Mouse (Mus musculus) left cerebral cortex, postnatal 4 days (tissue): ENCODE data around the gene Lyzl4. TPM values are rescaled to one million over a fixed set of nuclear protein-coding genes. Genes with fewer than 3 reads are reported as not detected.
"Not testable (repeated sequence)": the region's sequence is repeated elsewhere in the genome, so short reads cannot be mapped to it uniquely, and the experiment has no call there.

Experiments
- DNase-seq: peaks from one replicate; pipeline ENCODE4 v3.0.0-alpha.2; 2022
- intact Hi-C: fragments of 180-260 bp; cut with DNase I; formaldehyde crosslinking; loops from one replicate; pipeline ENCODE4 v1.15.1; 2025
- total RNA-seq, 2 experiments: library from RNA; stranded (reverse); gene quantifications; 2 replicates each; pipeline ENCODE4 v1.2.3; 2021

Lyzl4 gene
- total RNA-seq, 2 experiments from 2014 or later: 0.42 to 0.98 TPM

DNA sequence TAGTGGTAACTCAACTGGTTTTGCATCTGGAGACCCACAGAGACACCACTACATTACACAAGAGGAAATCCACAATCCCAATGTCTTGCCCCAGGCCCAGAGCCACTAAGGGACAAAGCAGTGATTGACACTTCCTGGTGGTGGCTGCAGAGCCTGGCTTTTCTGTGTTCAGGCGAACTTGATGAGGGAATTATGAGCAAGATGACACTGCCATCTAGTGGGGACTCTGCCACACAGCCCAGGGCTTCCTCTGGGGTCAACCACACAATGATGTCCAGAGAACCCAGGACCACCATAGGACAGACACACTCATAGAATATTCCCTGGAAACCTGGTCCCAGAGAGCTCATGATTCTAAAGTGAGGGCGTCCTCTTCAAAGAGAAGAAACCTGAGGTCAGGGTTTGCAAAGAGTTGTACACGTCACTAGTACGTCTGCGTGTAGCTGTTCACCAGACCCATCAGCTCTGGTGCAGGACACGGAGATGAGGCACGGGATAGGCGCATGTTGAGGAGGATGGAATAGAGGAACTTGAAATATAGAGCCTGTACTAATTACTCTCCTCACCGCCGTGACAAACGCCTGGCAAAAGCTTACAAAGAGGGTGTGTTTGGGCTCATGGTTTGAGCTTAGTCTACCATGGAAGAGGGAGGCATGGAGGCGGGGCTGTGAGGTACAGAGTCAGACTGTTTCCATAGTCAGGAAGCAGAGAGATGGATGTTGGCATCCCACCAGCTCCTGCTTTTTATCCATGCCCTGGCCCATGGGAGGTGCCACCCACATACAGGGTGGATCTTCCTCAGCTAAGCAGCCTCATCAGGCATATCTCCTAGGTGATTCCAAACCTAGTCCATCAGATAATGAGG is 36.2 kb downstream of the Lyzl4 start:
- peak; percentile 86 for DNase-seq
- intact Hi-C loops: loop anchor here (1.0 to 10.0 kb wide), 2 partner anchors 126 to 221 kb away; no protein-coding TSS in a partner anchor

DNA sequence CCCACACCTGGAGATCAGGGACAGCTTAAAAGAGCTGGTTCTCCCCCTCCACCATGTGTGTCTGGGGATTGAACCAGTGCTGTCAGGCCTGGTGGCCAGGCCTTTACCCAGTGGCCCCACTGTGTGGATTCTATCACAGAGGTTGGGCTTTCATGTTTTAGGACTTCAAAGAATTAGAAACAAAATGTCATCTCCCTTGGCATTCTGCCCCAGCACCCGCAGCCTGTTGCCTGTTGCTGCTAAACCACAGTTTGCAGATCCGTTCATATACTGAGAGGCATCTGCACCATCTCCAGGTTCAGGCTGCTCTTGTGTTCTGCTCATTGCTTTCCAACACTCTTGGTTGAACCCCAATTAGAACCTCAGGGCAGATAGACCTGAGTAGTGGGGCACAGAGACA is 39.5 kb downstream of the Lyzl4 start:
- intact Hi-C loops: loop anchor here (5.0 to 10.0 kb wide), 2 partner anchors 110 to 218 kb away; no protein-coding TSS in a partner anchor
- DNase-seq: no peak

DNA sequence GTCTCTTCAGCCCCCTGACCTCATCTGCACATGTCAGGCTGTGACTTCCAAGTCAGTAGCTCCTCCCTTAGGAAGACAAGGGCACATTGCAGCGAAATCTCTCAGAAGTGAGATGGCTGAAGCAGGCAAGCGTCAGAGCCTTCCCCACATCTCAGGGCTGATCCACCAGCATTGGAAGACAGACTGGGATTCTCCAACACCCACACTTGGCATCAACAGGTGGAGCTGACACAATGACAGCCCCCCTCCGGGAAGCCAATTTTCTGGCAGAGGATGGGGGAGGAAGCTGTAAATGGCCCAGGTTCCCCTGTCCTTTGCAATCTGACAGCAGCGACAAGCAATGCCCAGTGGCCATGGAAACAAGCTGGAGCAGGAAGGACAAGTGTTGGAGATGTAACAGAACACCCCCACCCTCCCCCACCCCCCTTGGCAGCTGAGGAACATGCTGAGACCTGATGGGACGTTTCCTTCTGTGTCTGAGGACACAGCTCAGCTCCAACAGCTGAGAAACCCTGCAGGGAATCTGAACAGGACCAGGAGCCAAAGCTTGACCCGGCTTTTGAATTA is 41.0 kb downstream of the Lyzl4 start:
- DNase-seq: peak; percentile 72
- intact Hi-C loops: loop anchor here (5.0 to 10.0 kb wide), 2 partner anchors 109 to 216 kb away; no protein-coding TSS in a partner anchor

DNA sequence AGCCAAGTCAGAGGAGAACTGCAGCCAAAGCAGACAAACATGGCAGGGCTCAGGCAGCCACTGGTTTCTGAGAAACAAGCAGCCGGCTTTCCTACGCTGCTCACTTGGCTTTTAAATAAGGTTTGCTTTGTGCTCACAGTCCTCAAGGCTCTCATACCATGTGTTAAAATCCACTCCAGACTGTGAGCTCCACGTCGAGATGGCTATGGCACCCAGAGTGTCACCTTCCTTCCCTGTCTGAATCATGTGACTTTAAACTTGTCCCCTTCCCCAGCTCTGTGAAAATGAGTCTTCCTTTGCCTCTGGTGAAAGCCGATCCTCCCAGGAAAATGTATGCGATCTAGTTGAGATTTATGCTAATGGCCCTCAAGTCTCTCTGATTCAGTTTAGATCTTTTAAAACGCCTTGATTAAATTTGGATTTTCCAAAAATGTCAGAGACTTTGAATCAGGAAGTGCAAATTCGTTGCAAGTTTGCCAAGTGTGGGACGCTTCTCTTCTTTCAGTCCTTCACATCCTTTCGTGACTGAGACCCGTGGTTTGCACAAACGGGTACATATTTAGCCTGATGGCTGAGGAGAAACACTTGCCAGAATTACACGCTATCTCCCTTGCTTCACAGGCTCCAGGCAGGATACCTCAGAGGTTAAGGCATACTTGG is 41.6 kb downstream of the Lyzl4 start:
- intact Hi-C loops: loop anchor here (5.0 to 10.0 kb wide), 2 partner anchors 108 to 216 kb away; no protein-coding TSS in a partner anchor
- DNase-seq: no peak

DNA sequence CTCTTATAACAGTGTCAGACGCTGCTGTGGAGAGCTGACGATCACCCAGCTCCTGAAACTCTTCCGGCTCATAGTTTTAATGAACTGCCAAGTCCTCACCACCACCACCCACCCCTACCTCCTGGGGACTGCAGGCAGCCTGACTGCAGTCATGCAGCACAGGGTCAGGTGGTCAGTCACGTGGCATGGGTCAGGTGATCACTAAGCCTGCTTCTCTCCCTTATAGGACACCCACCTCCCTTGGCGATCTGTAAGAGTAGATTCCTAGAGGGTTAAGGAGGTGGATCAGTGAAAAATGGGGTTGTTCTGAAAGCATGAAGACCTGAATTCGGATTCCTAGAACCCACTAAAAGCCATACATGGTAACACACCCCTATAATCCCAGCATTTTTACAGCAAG is 42.3 kb downstream of the Lyzl4 start:
- DNase-seq: no peak
- intact Hi-C loops: no loop called here

DNA sequence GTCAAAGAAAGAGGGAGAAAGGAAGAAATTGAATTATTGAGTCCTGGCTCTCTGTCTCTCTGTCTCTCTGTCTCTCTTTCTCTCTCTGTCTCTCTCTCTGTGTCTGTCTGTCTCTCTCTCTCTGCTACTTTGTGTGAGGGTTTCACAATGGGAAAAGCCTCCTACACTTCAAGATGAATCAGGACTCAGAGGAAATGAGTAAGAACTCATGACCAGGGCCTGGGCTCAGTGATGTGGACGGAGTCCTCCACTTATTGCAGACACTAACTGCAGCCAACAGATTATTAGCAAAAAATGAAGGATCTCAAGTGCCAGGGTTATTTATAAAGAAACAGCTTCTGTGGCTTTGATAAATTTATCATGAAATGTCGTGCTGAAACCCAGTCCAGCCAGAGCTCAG is 43.8 kb downstream of the Lyzl4 start:
- intact Hi-C loops: no loop called here

DNA sequence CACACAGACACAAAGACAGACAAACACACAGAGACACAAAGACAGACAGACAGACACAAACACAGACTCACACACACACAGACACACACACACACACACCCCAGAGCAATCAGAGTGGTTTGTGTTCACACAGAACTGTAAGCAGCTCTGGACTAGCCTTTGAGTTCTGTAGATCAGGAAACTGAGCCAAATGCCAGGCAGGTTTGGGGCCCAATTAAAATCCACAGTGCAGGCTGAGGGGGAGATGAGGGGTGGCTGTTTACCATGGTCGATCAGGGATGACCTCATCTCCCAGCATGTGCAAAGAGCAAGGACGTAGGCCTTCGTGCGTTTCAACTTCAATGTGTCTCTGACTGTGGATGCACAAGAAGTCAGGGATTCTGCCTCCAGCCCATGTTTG is 47.1 kb downstream of the Lyzl4 start:
- intact Hi-C loops: no loop called here
- DNase-seq: no peak

More for the DNA sequence above, 43.8 kb downstream of the Lyzl4 start:
- no peak for DNase-seq

DNA sequence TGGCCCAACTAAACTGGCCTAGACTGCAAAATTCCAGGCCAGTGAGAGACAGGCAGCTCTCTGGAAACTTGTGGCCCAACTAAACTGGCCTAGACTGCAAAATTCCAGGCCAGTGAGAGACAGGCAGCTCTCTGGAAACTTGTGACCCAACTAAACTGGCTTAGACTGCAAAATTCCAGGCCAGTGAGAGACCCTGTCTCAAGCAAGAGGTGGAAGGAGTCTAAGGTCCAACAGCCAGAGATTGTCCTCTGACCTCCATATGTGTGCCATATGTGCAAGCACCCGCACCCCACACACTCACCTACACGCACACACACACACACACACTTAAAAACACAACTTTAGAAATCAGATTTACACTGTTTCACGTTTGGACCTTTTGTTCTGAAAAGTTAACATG is 48.1 kb downstream of the Lyzl4 start:
- DNase-seq, intact Hi-C loops: not testable (repeated sequence)

DNA sequence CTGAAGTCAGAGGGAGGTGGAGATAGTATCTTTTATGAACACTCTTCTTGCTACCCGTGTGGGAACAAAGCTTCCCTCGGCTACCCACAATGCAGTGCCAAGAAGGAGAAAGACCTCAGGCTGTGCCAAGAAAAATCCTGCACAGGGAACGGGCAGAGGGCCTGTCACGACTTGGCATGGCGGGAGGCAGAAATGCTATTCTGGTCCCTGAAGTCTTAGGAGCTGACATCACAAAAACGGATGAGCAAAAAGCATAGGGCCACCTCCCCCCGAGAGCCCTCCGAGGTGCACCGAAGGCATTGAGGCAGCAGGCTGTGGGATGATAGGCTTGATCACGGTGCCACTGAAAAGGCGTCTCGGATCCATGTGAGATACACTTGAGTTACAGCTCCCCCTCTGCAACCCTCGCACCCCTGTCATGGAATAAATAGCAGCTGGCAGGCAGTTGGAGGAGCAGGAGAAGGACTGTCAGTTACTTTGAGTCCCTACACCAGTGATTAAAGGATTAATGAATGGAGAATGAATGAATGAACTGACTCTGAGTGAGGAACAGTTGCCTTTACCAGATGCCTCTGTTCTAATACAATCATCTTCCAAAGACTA is 48.8 kb downstream of the Lyzl4 start:
- peak; percentile 32 for DNase-seq

DNA sequence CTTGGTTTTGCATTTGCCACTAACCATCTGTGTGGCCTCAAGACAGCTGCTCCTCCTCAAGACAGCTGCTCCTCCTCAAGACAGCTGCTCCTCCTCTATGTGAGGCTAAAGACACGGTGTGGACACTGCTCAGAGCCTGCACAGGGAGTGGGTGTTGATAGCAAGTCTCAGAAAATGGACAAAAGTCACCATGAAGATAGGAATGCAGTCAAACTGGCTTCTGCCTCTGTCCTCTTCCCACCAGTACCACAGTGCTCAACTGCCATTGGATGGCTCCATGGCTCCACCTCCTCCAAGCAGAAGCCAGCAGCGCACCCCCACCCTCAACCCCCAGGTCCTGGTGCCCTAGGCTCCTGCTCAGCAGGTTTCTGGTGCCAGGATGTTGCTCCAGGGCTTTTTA is 52.4 kb downstream of the Lyzl4 start:
- intact Hi-C loops: no loop called here

More for the DNA sequence above, 48.8 kb downstream of the Lyzl4 start:
- intact Hi-C loops: no loop called here

DNA sequence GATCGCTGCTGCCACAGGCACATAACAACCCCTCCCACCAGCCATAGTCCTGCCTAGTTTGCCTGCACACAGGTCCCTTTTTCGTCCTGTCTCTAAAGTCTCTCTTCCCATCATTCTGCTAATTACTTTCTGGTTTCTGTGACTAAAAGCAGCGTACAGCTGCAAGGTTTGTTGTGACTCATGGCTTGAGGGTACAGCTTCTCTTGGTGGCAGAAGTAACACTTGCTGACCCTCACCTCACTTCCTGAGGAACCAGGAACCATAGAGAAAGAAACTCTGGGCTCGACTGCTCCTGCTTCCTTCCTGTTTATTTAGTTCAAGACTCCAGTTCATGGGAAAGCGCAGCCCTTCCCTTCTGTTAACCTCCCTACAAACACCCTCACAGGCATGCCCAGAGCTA is 67.5 kb downstream of the Lyzl4 start:
- DNase-seq: no peak
- intact Hi-C loops: no loop called here

More for the DNA sequence above, 52.4 kb downstream of the Lyzl4 start:
- peak; percentile 29 for DNase-seq

DNA sequence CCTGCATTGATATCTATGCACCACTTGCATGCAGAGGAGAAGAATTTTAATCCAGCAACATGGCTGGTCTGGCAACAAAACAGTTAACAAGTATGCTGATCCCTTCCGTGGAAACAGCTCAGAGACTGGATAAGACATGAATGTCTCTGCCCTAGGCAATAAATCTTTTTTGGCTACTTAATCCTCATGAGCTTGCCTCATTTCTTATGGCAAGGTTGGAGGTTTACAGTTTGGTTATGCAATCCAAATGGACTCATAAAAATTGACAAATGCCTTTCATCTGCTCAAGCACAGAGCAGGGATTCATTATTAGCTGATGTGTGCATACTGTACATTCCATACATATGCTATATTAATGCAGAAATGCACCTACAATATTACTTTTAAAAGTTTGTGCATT is 73.4 kb downstream of the Lyzl4 start:
- DNase-seq: no peak
- intact Hi-C loops: no loop called here

DNA sequence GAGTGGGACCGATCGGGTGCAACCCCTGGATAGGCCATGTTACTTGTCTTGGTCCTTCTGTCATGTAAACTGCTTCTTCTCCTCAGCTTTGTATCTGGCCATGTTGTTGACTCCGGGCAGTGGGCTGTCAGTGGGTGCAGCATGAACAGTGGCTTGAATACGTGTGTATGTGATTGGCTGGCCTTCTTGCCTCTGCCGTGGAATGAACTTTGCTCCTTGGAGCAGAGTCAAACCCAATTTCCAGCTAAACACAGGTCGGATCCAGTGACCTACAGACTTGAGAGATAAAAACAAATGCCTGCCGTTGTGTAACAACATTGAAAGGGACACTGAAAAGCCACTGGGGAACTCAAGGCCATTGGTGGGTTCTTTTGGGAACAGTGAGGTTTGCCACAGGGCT is 75.5 kb downstream of the Lyzl4 start:
- DNase-seq: no peak
- intact Hi-C loops: no loop called here

DNA sequence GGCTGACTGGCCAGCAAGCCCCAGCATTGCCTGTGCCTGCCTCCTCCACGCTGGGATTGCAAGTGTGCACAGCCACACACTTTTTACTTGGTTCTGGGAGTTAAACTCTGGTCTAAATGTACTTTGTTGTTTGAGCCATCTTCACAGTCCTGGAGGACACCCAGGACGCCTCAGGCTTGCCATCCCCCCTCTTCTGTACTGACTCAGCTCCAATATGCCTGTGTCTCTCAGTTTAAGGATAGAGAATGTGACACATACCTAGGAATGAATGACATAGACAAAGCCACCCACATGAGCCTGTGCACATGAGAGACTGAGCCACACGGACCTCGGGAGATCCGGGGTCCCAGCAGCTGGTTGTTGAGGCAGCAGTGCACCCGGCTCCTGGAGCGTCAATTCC is 78.6 kb downstream of the Lyzl4 start:
- no peak for DNase-seq
- intact Hi-C loops: no loop called here

DNA sequence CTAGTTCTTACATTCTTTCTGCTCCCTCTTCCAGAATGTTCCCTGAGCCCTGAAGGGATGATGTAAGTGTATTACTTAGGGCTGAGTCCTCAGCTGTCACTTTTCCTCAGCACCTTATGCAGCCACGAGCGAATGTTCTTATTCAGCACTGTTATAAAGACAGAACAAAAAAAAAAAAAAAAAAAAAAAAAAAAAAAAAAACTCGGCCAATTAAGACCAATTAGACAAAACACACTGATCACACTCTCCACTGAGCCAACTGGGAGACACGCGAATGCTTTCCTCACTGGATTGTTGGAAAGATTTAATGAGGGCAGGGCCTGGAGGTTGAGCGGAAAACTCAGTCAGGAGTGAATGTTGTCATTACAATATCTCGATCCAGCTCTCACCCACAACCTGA is 81.4 kb downstream of the Lyzl4 start:
- intact Hi-C loops: no loop called here
- no peak for DNase-seq

DNA sequence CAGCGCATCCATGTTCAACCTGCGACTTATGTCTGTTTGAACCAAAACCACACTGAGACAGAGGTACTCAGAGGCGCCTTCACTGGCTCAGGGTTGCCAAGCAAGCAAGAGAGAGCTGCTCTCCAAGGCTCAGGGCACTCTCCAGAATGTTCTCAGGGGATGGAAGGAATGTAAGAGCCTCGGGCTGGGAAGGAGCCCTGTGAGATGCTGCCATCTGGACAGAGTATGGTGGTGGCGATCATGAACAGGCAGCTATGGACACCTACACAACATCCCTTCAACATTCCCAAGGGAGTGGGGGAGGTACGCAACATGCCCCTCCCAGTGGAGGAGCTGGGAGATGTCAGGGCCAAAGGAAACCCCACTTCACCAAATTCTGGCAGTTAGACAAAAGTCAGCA is 83.7 kb downstream of the Lyzl4 start:
- intact Hi-C loops: no loop called here
- no peak for DNase-seq

DNA sequence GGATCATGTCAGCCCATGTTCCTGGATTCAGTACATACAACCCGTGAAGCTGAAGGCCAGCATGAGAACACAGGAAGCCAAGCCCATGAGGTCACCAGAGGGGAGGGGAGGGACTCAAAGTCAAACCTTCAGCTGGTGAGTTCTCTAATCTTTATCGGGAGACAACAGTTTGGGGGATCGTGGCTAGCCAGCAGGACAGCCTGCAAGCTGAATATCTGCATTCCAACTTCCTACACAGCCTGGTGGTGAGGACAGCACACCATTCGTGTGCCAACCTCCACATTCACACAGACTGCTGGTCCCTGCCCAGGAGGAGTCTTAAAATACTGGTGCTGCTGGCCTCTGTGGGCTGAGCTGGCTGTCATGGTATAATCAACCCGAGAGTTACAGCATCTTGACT is 85.0 kb downstream of the Lyzl4 start:
- intact Hi-C loops: no loop called here
- no peak for DNase-seq

DNA sequence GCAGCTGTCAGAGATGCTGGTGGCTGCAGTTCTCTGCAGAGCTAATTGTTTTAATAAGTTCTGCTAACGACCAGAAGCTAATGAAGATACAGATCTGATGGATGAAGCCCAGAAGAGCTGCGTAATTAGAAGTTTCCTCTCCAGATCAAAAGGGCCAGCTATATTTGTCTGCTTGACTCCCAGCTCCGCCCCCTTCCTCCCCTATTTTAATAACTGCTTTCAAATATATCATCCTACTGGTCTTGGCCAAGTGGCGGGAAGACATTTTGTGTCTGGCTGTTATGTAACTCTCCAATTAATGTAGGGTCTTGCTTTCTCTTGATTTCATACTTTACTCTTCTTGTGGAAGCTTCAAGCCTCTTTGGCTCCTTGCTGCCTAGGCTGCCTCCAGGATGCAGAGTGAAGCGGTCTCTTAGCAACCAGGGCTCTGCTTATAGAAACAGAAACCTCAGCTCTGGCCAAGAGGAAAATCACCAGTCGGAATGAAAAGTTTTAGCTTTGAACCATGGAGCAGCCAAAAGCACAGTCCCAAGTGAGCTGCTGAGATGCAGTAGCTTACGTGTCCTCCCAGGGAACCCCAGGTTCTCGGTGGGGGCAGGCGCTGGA is 86.4 kb downstream of the Lyzl4 start:
- intact Hi-C loops: no loop called here
- DNase-seq: peak; percentile 4

DNA sequence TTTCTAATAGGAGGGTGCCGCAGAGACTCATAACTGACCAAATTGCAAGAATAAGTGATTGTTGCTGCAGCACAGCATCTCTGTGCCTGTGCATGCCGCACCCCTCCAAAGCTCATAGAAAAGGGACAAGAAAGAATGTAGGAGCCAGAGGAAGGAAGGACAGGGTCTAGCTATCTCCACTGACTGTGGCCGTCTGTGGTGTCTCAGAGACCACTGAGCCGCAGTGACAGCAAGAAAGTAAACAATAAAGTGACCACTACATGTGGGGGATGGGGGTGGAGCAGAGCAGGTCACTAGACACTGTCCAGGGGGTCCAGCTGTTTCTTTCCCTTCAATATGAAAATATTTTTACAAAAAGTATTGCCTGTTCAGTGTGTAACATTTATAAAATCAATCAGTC is 88.3 kb downstream of the Lyzl4 start:
- intact Hi-C loops: loop anchor here (5.0 kb wide), 1 partner anchor 51 kb away; no protein-coding TSS in a partner anchor
- no peak for DNase-seq

DNA sequence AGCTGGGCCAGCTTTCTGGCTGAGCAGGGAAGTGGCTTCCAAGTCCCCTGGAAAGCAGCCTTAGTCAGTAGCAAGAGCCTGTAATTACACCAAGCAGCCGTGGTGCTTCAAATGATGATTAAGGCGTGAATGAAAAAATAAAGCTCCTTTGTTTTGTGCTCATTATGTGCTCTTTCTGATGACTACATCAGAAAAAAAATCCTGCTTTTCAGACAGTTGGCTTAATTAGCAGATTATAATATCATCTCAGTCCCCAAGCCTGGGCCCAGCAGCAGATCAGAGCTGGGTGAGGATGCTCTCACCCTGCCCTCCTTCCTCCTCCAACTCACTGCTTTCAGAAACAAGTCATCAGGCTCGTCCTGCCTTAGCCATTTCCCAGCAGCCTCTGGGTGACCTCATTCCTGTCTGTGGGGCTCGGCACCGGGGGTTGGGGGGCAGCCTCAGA is 91.5 kb downstream of the Lyzl4 start:
- intact Hi-C loops: loop anchor here (5.0 kb wide), 1 partner anchor 48 kb away; no protein-coding TSS in a partner anchor
- DNase-seq: no peak
